Mouse (Mus musculus) adipocyte (in vitro differentiated cells): ENCODE data around the gene Il2ra.

Experiments
- DNase-seq: peaks from one replicate; pipeline ENCODE4 v3.0.0-alpha.2; 2016; ENCODE audit warnings: low spot score

The Il2ra gene

GRCm38 (mm10) chr2:11653330-11653729 is 10.7 kb downstream of the Il2ra start:
- DNase-seq = no peak

GRCm38 (mm10) chr2:11653780-11654179 is 11.2 kb downstream of the Il2ra start:
- no peak for DNase-seq

GRCm38 (mm10) chr2:11654990-11655931 is 12.7 kb downstream of the Il2ra start:
- DNase-seq = peak; percentile 33

- no peak for DNase-seq
Measured at GRCm38 (mm10) chr2:11657581-11657980, 15.0 kb downstream of the Il2ra start.

- DNase-seq = no peak
Measured at GRCm38 (mm10) chr2:11659263-11659662, 16.7 kb downstream of the Il2ra start.

- DNase-seq = no peak
Measured at GRCm38 (mm10) chr2:11662143-11662906, 19.7 kb downstream of the Il2ra start.

GRCm38 (mm10) chr2:11662907-11663230 is 20.3 kb downstream of the Il2ra start:
- no peak for DNase-seq

- DNase-seq = peak; percentile 81
Measured at GRCm38 (mm10) chr2:11663961-11664360, 21.4 kb downstream of the Il2ra start.

- DNase-seq = no peak
Measured at GRCm38 (mm10) chr2:11664367-11664766, 21.8 kb downstream of the Il2ra start.

GRCm38 (mm10) chr2:11664806-11665205 is 22.2 kb downstream of the Il2ra start:
- peak; percentile 11 for DNase-seq

- DNase-seq = peak; percentile 34
Measured at GRCm38 (mm10) chr2:11665326-11665725, 22.7 kb downstream of the Il2ra start.

- DNase-seq = no peak
Measured at GRCm38 (mm10) chr2:11672144-11672543, 29.5 kb downstream of the Il2ra start.

- no peak for DNase-seq
Measured at GRCm38 (mm10) chr2:11679626-11680025, 37.0 kb downstream of the Il2ra start.

- DNase-seq = no peak
Measured at GRCm38 (mm10) chr2:11682712-11683111, 40.1 kb downstream of the Il2ra start.

GRCm38 (mm10) chr2:11686512-11686911 is 43.9 kb downstream of the Il2ra start:
- no peak for DNase-seq

GRCm38 (mm10) chr2:11687436-11687835 is 44.8 kb downstream of the Il2ra start:
- DNase-seq = peak; percentile 65

- no peak for DNase-seq
Measured at GRCm38 (mm10) chr2:11690201-11690890, 47.7 kb downstream of the Il2ra start.

- peak; percentile 57 for DNase-seq
Measured at GRCm38 (mm10) chr2:11693352-11693751, 50.7 kb downstream of the Il2ra start.

- DNase-seq = no peak
Measured at GRCm38 (mm10) chr2:11694104-11694503, 51.5 kb downstream of the Il2ra start.

- DNase-seq = no peak
Measured at GRCm38 (mm10) chr2:11695867-11696266, 53.3 kb downstream of the Il2ra start.

GRCm38 (mm10) chr2:11698994-11699393 is 56.4 kb downstream of the Il2ra start:
- DNase-seq = peak; percentile 44

- DNase-seq = no peak
Measured at GRCm38 (mm10) chr2:11699905-11700304, 57.3 kb downstream of the Il2ra start.
